Mouse (Mus musculus): ENCODE results near the gene Il18.

GRCm38 (mm10) chr9:50533791-50534190, 20.8 kb upstream of the Il18 start:
- no peak for TF ChIP-seq CTCF (IDR thresholded peaks at IDR 0.05; ENCODE audit: extremely low read depth, insufficient read depth, low read length)
- no peak for TF ChIP-seq POLR2A (IDR thresholded peaks at IDR 0.05; ENCODE audit: extremely low read depth, insufficient read depth, low read length)

Measured in cortical plate, adult 2 months (tissue).